Mouse (Mus musculus) embryonic facial prominence, embryonic 15.5 days (tissue): ENCODE results near the gene Nipa1. TPM values are rescaled to one million over a fixed set of nuclear protein-coding genes. Genes with fewer than 3 reads are reported as not detected.

Experiments
- ATAC-seq: fragments of 200-750 bp; cut with Nextera tagmentation; 2 replicates; pipeline ENCODE4 v1.8.0; 2017; ENCODE audit warnings: low read depth, moderate TSS enrichment; ENCODE audit not compliant: insufficient number of reproducible peaks, low FRiP score, low TSS enrichment
- H3K27ac ChIP-seq: fragments of 300-500 bp; sonication (generic); replicated peaks from 2 replicates; pipeline ENCODE4 v1.5.1; 2015; ENCODE audit warnings: mild to moderate bottlenecking, inconsistent platforms
- H3K27me3 ChIP-seq: fragments of 300-500 bp; sonication (generic); 2 replicates; pipeline ENCODE4 v1.6.1; 2015; ENCODE audit warnings: inconsistent platforms
- H3K36me3 ChIP-seq: fragments of 300-500 bp; sonication (generic); 2 replicates; pipeline ENCODE4 v1.6.1; 2015; ENCODE audit warnings: mild to moderate bottlenecking, inconsistent platforms
- H3K4me1 ChIP-seq: fragments of 300-500 bp; sonication (generic); 2 replicates; pipeline ENCODE4 v1.6.1; 2015; ENCODE audit warnings: inconsistent platforms
- H3K4me2 ChIP-seq: fragments of 300-500 bp; sonication (generic); replicated peaks from 2 replicates; pipeline ENCODE4 v1.6.1; 2015; ENCODE audit warnings: mild to moderate bottlenecking, inconsistent platforms
- H3K4me3 ChIP-seq: fragments of 300-500 bp; sonication (generic); replicated peaks from 2 replicates; pipeline ENCODE4 v1.5.1; 2015; ENCODE audit warnings: mild to moderate bottlenecking, inconsistent platforms
- H3K9ac ChIP-seq: fragments of 300-500 bp; sonication (generic); 2 replicates; pipeline ENCODE4 v1.6.1; 2015; ENCODE audit warnings: inconsistent platforms
- H3K9me3 ChIP-seq: fragments of 300-500 bp; sonication (generic); replicated peaks from 2 replicates; pipeline ENCODE4 v1.6.1; 2016; ENCODE audit warnings: inconsistent platforms
- WGBS: fragments of 180-500 bp; shearing (Covaris S2); methylation state at CpG from one replicate; pipeline ENCODE4 v1.1.7; 2015; 5-methylcytosine and 5-hydroxymethylcytosine counted together
- polyA plus RNA-seq: library from polyadenylated mRNA; unstranded; fragments of >200 nt; fragmentation: Nextera tagmentation; extraction: Ambion mirVana; gene quantifications from 2 replicates; pipeline ENCODE4 v1.2.1, GENCODE M21; 2015

Nipa1 gene
- polyA plus RNA-seq: 8.7 and 9.2 TPM in 2 replicates

- H3K4me2 ChIP-seq: peak within 1 kb of the TSS; percentile 87
- peaks cover 10% of the 10 kb centered on the region for H3K4me1 ChIP-seq
- no peak for ATAC-seq
- peak within 1 kb of the TSS; percentile 70 for H3K9ac ChIP-seq
- no peaks in the 10 kb centered on the region for H3K27me3 ChIP-seq
- peak within 1 kb of the TSS; percentile 82 for H3K4me3 ChIP-seq
- WGBS: 49% methylated on average over 3 of the region's 3 CpGs
- H3K9me3 ChIP-seq: no peaks in the 10 kb centered on the region
- peak within 1 kb of the TSS; percentile 80 for H3K27ac ChIP-seq
- H3K36me3 ChIP-seq: no peaks in the 10 kb centered on the region
Measured at GRCm38 (mm10) chr7:56019930-56020253, at the start of gene Nipa1. Nipa1 (minus strand) TSS chr7:56019954.

GRCm38 (mm10) chr7:56066634-56067033, 46.9 kb upstream of the Nipa1 start:
- no peak for ATAC-seq
- Histone ChIP-seq H3K9ac (no peak overlapping the region), H3K4me2 (no peak overlapping the region), H3K4me3 (no peak overlapping the region), H3K27ac (no peak overlapping the region), H3K36me3 (peaks cover 5% of the 10 kb centered on the region; the same call in 1 of the 2 replicates), H3K4me1 (no peaks in the 10 kb centered on the region), H3K9me3 (no peaks in the 10 kb centered on the region), H3K27me3 (no peaks in the 10 kb centered on the region)
- WGBS: 94% methylated on average over 1 of the region's 1 CpGs

- Histone ChIP-seq H3K4me1 (no peaks in the 10 kb centered on the region), H3K4me2 (no peak overlapping the region), H3K9ac (no peak overlapping the region), H3K9me3 (no peaks in the 10 kb centered on the region), H3K27ac (no peak overlapping the region), H3K4me3 (no peak overlapping the region), H3K27me3 (no peaks in the 10 kb centered on the region), H3K36me3 (peaks cover 6% of the 10 kb centered on the region; the same call in 1 of the 2 replicates)
- no peak for ATAC-seq
- WGBS: 83% methylated on average over 2 of the region's 2 CpGs
Measured at GRCm38 (mm10) chr7:56066136-56066535, 46.4 kb upstream of the Nipa1 start.

GRCm38 (mm10) chr7:56064876-56065275, 45.1 kb upstream of the Nipa1 start:
- H3K27ac ChIP-seq: no peak overlapping the region
- no peaks in the 10 kb centered on the region for H3K4me1 ChIP-seq
- no peak overlapping the region for H3K4me3 ChIP-seq
- WGBS: 89% methylated on average over 1 of the region's 1 CpGs
- no peaks in the 10 kb centered on the region for H3K9me3 ChIP-seq
- no peak for ATAC-seq
- no peak overlapping the region for H3K9ac ChIP-seq
- no peaks in the 10 kb centered on the region for H3K27me3 ChIP-seq
- H3K36me3 ChIP-seq: peaks cover 6% of the 10 kb centered on the region; the same call in 1 of the 2 replicates
- no peak overlapping the region for H3K4me2 ChIP-seq

GRCm38 (mm10) chr7:56055338-56055737, 35.6 kb upstream of the Nipa1 start:
- no peak for ATAC-seq
- no peak overlapping the region for H3K9ac ChIP-seq
- H3K4me1 ChIP-seq: peaks cover 8% of the 10 kb centered on the region
- no peak overlapping the region for H3K27ac ChIP-seq
- 86% methylated on average over 3 of the region's 3 CpGs for WGBS
- peaks cover 11% of the 10 kb centered on the region for H3K36me3 ChIP-seq
- no peak overlapping the region for H3K4me2 ChIP-seq
- H3K9me3 ChIP-seq: no peaks in the 10 kb centered on the region
- H3K4me3 ChIP-seq: no peak overlapping the region
- H3K27me3 ChIP-seq: no peaks in the 10 kb centered on the region

GRCm38 (mm10) chr7:56052996-56053395, 33.2 kb upstream of the Nipa1 start:
- no peak for ATAC-seq
- H3K9ac ChIP-seq: no peak overlapping the region
- no peak overlapping the region for H3K27ac ChIP-seq
- H3K4me1 ChIP-seq: peaks cover 12% of the 10 kb centered on the region
- no peak overlapping the region for H3K4me3 ChIP-seq
- no peaks in the 10 kb centered on the region for H3K27me3 ChIP-seq
- H3K4me2 ChIP-seq: no peak overlapping the region
- peaks cover 11% of the 10 kb centered on the region for H3K36me3 ChIP-seq
- no peaks in the 10 kb centered on the region for H3K9me3 ChIP-seq

GRCm38 (mm10) chr7:56050487-56050911, 30.7 kb upstream of the Nipa1 start:
- Histone ChIP-seq H3K4me1 (peaks cover 12% of the 10 kb centered on the region), H3K4me3 (peak overlapping the region; percentile 85), H3K4me2 (peak overlapping the region; percentile 68), H3K36me3 (no peaks in the 10 kb centered on the region), H3K27ac (peak overlapping the region; percentile 91), H3K9me3 (no peaks in the 10 kb centered on the region), H3K27me3 (no peaks in the 10 kb centered on the region), H3K9ac (peak overlapping the region; percentile 77)
- ATAC-seq: no peak
- under 1% methylated on average over 18 of the region's 18 CpGs for WGBS

- H3K9ac ChIP-seq: peak within 1 kb of the TSS; percentile 77
- H3K27me3 ChIP-seq: no peaks in the 10 kb centered on the region
- under 1% methylated on average over 47 of the region's 47 CpGs for WGBS
- H3K27ac ChIP-seq: peak within 1 kb of the TSS; percentile 91
- no peaks in the 10 kb centered on the region for H3K36me3 ChIP-seq
- H3K4me2 ChIP-seq: peak within 1 kb of the TSS; percentile 68
- no peaks in the 10 kb centered on the region for H3K9me3 ChIP-seq
- H3K4me3 ChIP-seq: peak within 1 kb of the TSS; percentile 85
- H3K4me1 ChIP-seq: peaks cover 12% of the 10 kb centered on the region
- peak; percentile 99 for ATAC-seq
Measured at GRCm38 (mm10) chr7:56049831-56050321, 30.1 kb upstream of the Nipa1 start, which contains the start of gene Herc2. Herc2 (plus strand) TSS chr7:56050196.

- no peak overlapping the region for H3K4me3 ChIP-seq
- no peak overlapping the region for H3K9ac ChIP-seq
- no peaks in the 10 kb centered on the region for H3K27me3 ChIP-seq
- no peaks in the 10 kb centered on the region for H3K9me3 ChIP-seq
- ATAC-seq: no peak
- H3K4me2 ChIP-seq: no peak overlapping the region
- no peaks in the 10 kb centered on the region for H3K36me3 ChIP-seq
- 78% methylated on average over 1 of the region's 1 CpGs for WGBS
- H3K4me1 ChIP-seq: peaks cover 12% of the 10 kb centered on the region
- H3K27ac ChIP-seq: no peak overlapping the region
Measured at GRCm38 (mm10) chr7:56047178-56047577, 27.4 kb upstream of the Nipa1 start.

- H3K27ac ChIP-seq: no peak overlapping the region
- H3K27me3 ChIP-seq: no peaks in the 10 kb centered on the region
- no peaks in the 10 kb centered on the region for H3K9me3 ChIP-seq
- peaks cover 3% of the 10 kb centered on the region; the same call in 1 of the 2 replicates for H3K4me1 ChIP-seq
- no peaks in the 10 kb centered on the region for H3K36me3 ChIP-seq
- H3K9ac ChIP-seq: no peak overlapping the region
- ATAC-seq: no peak
- no peak overlapping the region for H3K4me2 ChIP-seq
- WGBS: 88% methylated on average over 3 of the region's 3 CpGs
- no peak overlapping the region for H3K4me3 ChIP-seq
Measured at GRCm38 (mm10) chr7:56044267-56044629, 24.5 kb upstream of the Nipa1 start.

- H3K27me3 ChIP-seq: no peaks in the 10 kb centered on the region
- whole genome bisulfite sequencing: 60% methylated on average over 4 of the region's 4 CpGs
- H3K27ac ChIP-seq: no peak overlapping the region
- no peaks in the 10 kb centered on the region for H3K36me3 ChIP-seq
- no peaks in the 10 kb centered on the region for H3K4me1 ChIP-seq
- no peaks in the 10 kb centered on the region for H3K9me3 ChIP-seq
- H3K4me3 ChIP-seq: no peak overlapping the region
- H3K9ac ChIP-seq: no peak overlapping the region
- ATAC-seq: no peak
- no peak overlapping the region for H3K4me2 ChIP-seq
Measured at GRCm38 (mm10) chr7:56043577-56044266, 24.0 kb upstream of the Nipa1 start.

- Histone ChIP-seq H3K4me2 (no peak overlapping the region), H3K4me3 (no peak overlapping the region), H3K4me1 (no peaks in the 10 kb centered on the region), H3K9ac (no peak overlapping the region), H3K27me3 (no peaks in the 10 kb centered on the region), H3K27ac (no peak overlapping the region), H3K9me3 (no peaks in the 10 kb centered on the region), H3K36me3 (no peaks in the 10 kb centered on the region)
- WGBS: 15% methylated on average over 5 of the region's 5 CpGs
- no peak for ATAC-seq
Measured at GRCm38 (mm10) chr7:56042353-56042752, 22.6 kb upstream of the Nipa1 start.
